Mouse (Mus musculus) forebrain, embryonic 13.5 days (tissue): ENCODE results near the gene Rab7b. TPM values are rescaled to one million over a fixed set of nuclear protein-coding genes. Genes with fewer than 3 reads are reported as not detected.

ENCODE experiments used
- ATAC-seq: fragments of 200-750 bp; cut with Nextera tagmentation; 2 replicates; pipeline ENCODE4 v1.8.0; 2017
- H3K27ac ChIP-seq: fragments of 300-500 bp; sonication (generic); 2 replicates; pipeline ENCODE4 v1.5.1; 2015; ENCODE audit warnings: inconsistent platforms, mild to moderate bottlenecking, moderate library complexity
- H3K27me3 ChIP-seq: fragments of 300-500 bp; sonication (generic); 2 replicates; pipeline ENCODE4 v1.6.1; 2015; ENCODE audit warnings: mild to moderate bottlenecking, inconsistent platforms
- H3K36me3 ChIP-seq: fragments of 300-500 bp; sonication (generic); 2 replicates; pipeline ENCODE4 v1.6.1; 2015; ENCODE audit warnings: mild to moderate bottlenecking, inconsistent platforms; ENCODE audit not compliant: poor library complexity, severe bottlenecking
- H3K4me1 ChIP-seq: fragments of 300-500 bp; sonication (generic); 2 replicates; pipeline ENCODE4 v1.6.1; 2015; ENCODE audit warnings: inconsistent platforms
- H3K4me2 ChIP-seq: fragments of 300-500 bp; sonication (generic); 2 replicates; pipeline ENCODE4 v1.6.1; 2015; ENCODE audit warnings: inconsistent platforms, mild to moderate bottlenecking, moderate library complexity
- H3K4me3 ChIP-seq: fragments of 300-500 bp; sonication (generic); 2 replicates; pipeline ENCODE4 v1.5.1; 2015; ENCODE audit warnings: mild to moderate bottlenecking, inconsistent platforms
- H3K9ac ChIP-seq: fragments of 300-500 bp; sonication (generic); 2 replicates; pipeline ENCODE4 v1.6.1; 2015; ENCODE audit warnings: mild to moderate bottlenecking, inconsistent platforms
- H3K9me3 ChIP-seq: fragments of 300-500 bp; sonication (generic); replicated peaks from 2 replicates; pipeline ENCODE4 v1.6.1; 2016; ENCODE audit warnings: inconsistent platforms
- WGBS: fragments of 180-500 bp; shearing (Covaris S2); methylation state at CpG from one replicate; pipeline ENCODE4 v1.1.7; 2015; 5-methylcytosine and 5-hydroxymethylcytosine counted together
- polyA plus RNA-seq: library from polyadenylated mRNA; unstranded; fragments of >200 nt; fragmentation: Nextera tagmentation; extraction: Ambion mirVana; gene quantifications from 2 replicates; pipeline ENCODE4 v1.2.1, GENCODE M21; 2015

Rab7b gene
- polyA plus RNA-seq: 0.40 and 0.62 TPM in 2 replicates

- no peaks in the 10 kb centered on the region for H3K27me3 ChIP-seq
- no peak within 1 kb of the TSS for H3K4me3 ChIP-seq
- H3K27ac ChIP-seq: no peak within 1 kb of the TSS
- H3K9ac ChIP-seq: no peak within 1 kb of the TSS
- H3K4me2 ChIP-seq: no peak within 1 kb of the TSS
- no peaks in the 10 kb centered on the region for H3K9me3 ChIP-seq
- H3K36me3 ChIP-seq: no peaks in the 10 kb centered on the region
- ATAC-seq: no peak
- no peaks in the 10 kb centered on the region for H3K4me1 ChIP-seq
- 64% methylated on average over 8 of the region's 8 CpGs for WGBS
These were observed at the start of gene Rab7b for GRCm38 (mm10) chr1:131688475-131688874. Rab7b (plus strand) TSS chr1:131688695.

- Histone ChIP-seq H3K4me3 (no peak overlapping the region), H3K9me3 (no peaks in the 10 kb centered on the region), H3K36me3 (no peaks in the 10 kb centered on the region), H3K9ac (no peak overlapping the region), H3K4me1 (no peaks in the 10 kb centered on the region), H3K27ac (no peak overlapping the region), H3K4me2 (no peak overlapping the region), H3K27me3 (no peaks in the 10 kb centered on the region)
- no peak for ATAC-seq
- WGBS: 86% methylated on average over 4 of the region's 4 CpGs
These were observed 48.4 kb upstream of the Rab7b start for GRCm38 (mm10) chr1:131640062-131640461.

- ATAC-seq: no peak
- no peaks in the 10 kb centered on the region for H3K27me3 ChIP-seq
- H3K36me3 ChIP-seq: no peaks in the 10 kb centered on the region
- H3K27ac ChIP-seq: no peak overlapping the region
- no peaks in the 10 kb centered on the region for H3K4me1 ChIP-seq
- H3K4me3 ChIP-seq: no peak overlapping the region
- 93% methylated on average over 13 of the region's 13 CpGs for WGBS
- H3K9me3 ChIP-seq: no peaks in the 10 kb centered on the region
- no peak overlapping the region for H3K4me2 ChIP-seq
- no peak overlapping the region for H3K9ac ChIP-seq
These were observed 46.9 kb upstream of the Rab7b start for GRCm38 (mm10) chr1:131641565-131641964.

GRCm38 (mm10) chr1:131642251-131642650 lies 46.2 kb upstream of the Rab7b start:
- ATAC-seq: no peak
- no peaks in the 10 kb centered on the region for H3K9me3 ChIP-seq
- H3K4me2 ChIP-seq: no peak overlapping the region
- H3K9ac ChIP-seq: no peak overlapping the region
- no peaks in the 10 kb centered on the region for H3K36me3 ChIP-seq
- H3K27ac ChIP-seq: no peak overlapping the region
- whole genome bisulfite sequencing: 95% methylated on average over 2 of the region's 2 CpGs
- no peak overlapping the region for H3K4me3 ChIP-seq
- no peaks in the 10 kb centered on the region for H3K27me3 ChIP-seq
- H3K4me1 ChIP-seq: no peaks in the 10 kb centered on the region

GRCm38 (mm10) chr1:131652670-131653443 lies 35.6 kb upstream of the Rab7b start:
- no peaks in the 10 kb centered on the region for H3K27me3 ChIP-seq
- H3K27ac ChIP-seq: no peak overlapping the region
- no peak overlapping the region for H3K4me2 ChIP-seq

GRCm38 (mm10) chr1:131655601-131656000 lies 32.9 kb upstream of the Rab7b start:
- WGBS: 82% methylated on average over 6 of the region's 6 CpGs
- Histone ChIP-seq H3K4me3 (no peak overlapping the region), H3K27ac (no peak overlapping the region), H3K9ac (no peak overlapping the region), H3K9me3 (no peaks in the 10 kb centered on the region), H3K27me3 (no peaks in the 10 kb centered on the region), H3K36me3 (no peaks in the 10 kb centered on the region), H3K4me1 (peaks cover 5% of the 10 kb centered on the region), H3K4me2 (no peak overlapping the region)
- ATAC-seq: no peak

More at GRCm38 (mm10) chr1:131652670-131653443, 35.6 kb upstream of the Rab7b start:
- 77% methylated on average over 12 of the region's 12 CpGs for WGBS
- Histone ChIP-seq H3K4me3 (no peak overlapping the region), H3K9ac (no peak overlapping the region), H3K9me3 (no peaks in the 10 kb centered on the region), H3K36me3 (no peaks in the 10 kb centered on the region), H3K4me1 (peaks cover 5% of the 10 kb centered on the region)
- ATAC-seq: 0 out of 2 replicates have a peak, but pooled peaks have one; percentile 27

- H3K4me1 ChIP-seq: peaks cover 5% of the 10 kb centered on the region
- H3K27me3 ChIP-seq: no peaks in the 10 kb centered on the region
- H3K4me2 ChIP-seq: peak overlapping the region; percentile 56
- H3K9me3 ChIP-seq: no peaks in the 10 kb centered on the region
- H3K36me3 ChIP-seq: no peaks in the 10 kb centered on the region
- peak overlapping the region; percentile 27 for H3K4me3 ChIP-seq
- peak overlapping the region; percentile 81 for H3K27ac ChIP-seq
- ATAC-seq: peak; percentile 95
- peak overlapping the region; percentile 56 for H3K9ac ChIP-seq
- WGBS: 1% methylated on average over 11 of the region's 11 CpGs
These were observed 30.5 kb upstream of the Rab7b start for GRCm38 (mm10) chr1:131657945-131658354.

- peaks cover 5% of the 10 kb centered on the region for H3K4me1 ChIP-seq
- 63% methylated on average over 5 of the region's 5 CpGs for WGBS
- no peaks in the 10 kb centered on the region for H3K9me3 ChIP-seq
- no peak overlapping the region for H3K9ac ChIP-seq
- no peaks in the 10 kb centered on the region for H3K27me3 ChIP-seq
- no peaks in the 10 kb centered on the region for H3K36me3 ChIP-seq
- H3K4me3 ChIP-seq: no peak overlapping the region
- H3K27ac ChIP-seq: no peak overlapping the region
- H3K4me2 ChIP-seq: no peak overlapping the region
- peak; percentile 11; the same call in 1 of the 2 replicates for ATAC-seq
These were observed 28.9 kb upstream of the Rab7b start for GRCm38 (mm10) chr1:131659512-131660085.

- H3K4me2 ChIP-seq: no peak overlapping the region
- no peaks in the 10 kb centered on the region for H3K9me3 ChIP-seq
- H3K4me1 ChIP-seq: peaks cover 5% of the 10 kb centered on the region
- H3K9ac ChIP-seq: no peak overlapping the region
- no peak overlapping the region for H3K4me3 ChIP-seq
- 83% methylated on average over 2 of the region's 2 CpGs for WGBS
- H3K27me3 ChIP-seq: no peaks in the 10 kb centered on the region
- ATAC-seq: no peak
- no peaks in the 10 kb centered on the region for H3K36me3 ChIP-seq
- H3K27ac ChIP-seq: no peak overlapping the region
These were observed 28.2 kb upstream of the Rab7b start for GRCm38 (mm10) chr1:131660266-131660665.

GRCm38 (mm10) chr1:131660716-131661472 lies 27.6 kb upstream of the Rab7b start:
- Histone ChIP-seq H3K9me3 (no peaks in the 10 kb centered on the region), H3K4me3 (no peak overlapping the region), H3K36me3 (no peaks in the 10 kb centered on the region), H3K27ac (no peak overlapping the region), H3K27me3 (no peaks in the 10 kb centered on the region), H3K4me2 (no peak overlapping the region), H3K4me1 (peaks cover 5% of the 10 kb centered on the region), H3K9ac (no peak overlapping the region)
- ATAC-seq: no peak
- 81% methylated on average over 7 of the region's 7 CpGs for WGBS

- no peak overlapping the region for H3K9ac ChIP-seq
- no peak overlapping the region for H3K27ac ChIP-seq
- no peaks in the 10 kb centered on the region for H3K36me3 ChIP-seq
- H3K4me2 ChIP-seq: no peak overlapping the region
- peaks cover 5% of the 10 kb centered on the region for H3K4me1 ChIP-seq
- H3K9me3 ChIP-seq: no peaks in the 10 kb centered on the region
- no peak overlapping the region for H3K4me3 ChIP-seq
- no peak for ATAC-seq
- no peaks in the 10 kb centered on the region for H3K27me3 ChIP-seq
- 62% methylated on average over 3 of the region's 3 CpGs for WGBS
These were observed 26.7 kb upstream of the Rab7b start for GRCm38 (mm10) chr1:131661749-131662148.
